Mouse (Mus musculus) stomach, embryonic 14.5 days (tissue): Measurements from ENCODE around the gene Itgb3. TPM values are rescaled to one million over a fixed set of nuclear protein-coding genes. Genes with fewer than 3 reads are reported as not detected.

Experiments
- ATAC-seq: fragments of 200-750 bp; cut with Nextera tagmentation; 2 replicates; pipeline ENCODE4 v1.8.0; 2017; ENCODE audit warnings: low read depth, moderate TSS enrichment; ENCODE audit not compliant: insufficient number of reproducible peaks, insufficient read depth, low FRiP score
- H3K27ac ChIP-seq: fragments of 300-500 bp; sonication (generic); 2 replicates; pipeline ENCODE4 v1.5.1; 2014; ENCODE audit warnings: mild to moderate bottlenecking, low read length, moderate library complexity, mixed read lengths
- H3K27me3 ChIP-seq: fragments of 300-500 bp; sonication (generic); 2 replicates; pipeline ENCODE4 v1.6.1; 2014; ENCODE audit warnings: low read length, control low read depth, mixed read lengths; ENCODE audit not compliant: control insufficient read depth, insufficient read depth
- H3K36me3 ChIP-seq: fragments of 300-500 bp; sonication (generic); 2 replicates; pipeline ENCODE4 v1.6.1; 2014; ENCODE audit warnings: mild to moderate bottlenecking, control low read depth, low read length, moderate library complexity, mixed read lengths; ENCODE audit not compliant: control insufficient read depth, insufficient read depth
- H3K4me1 ChIP-seq: fragments of 300-500 bp; sonication (generic); 2 replicates; pipeline ENCODE4 v1.6.1; 2014; ENCODE audit warnings: low read length, control low read depth, mixed read lengths; ENCODE audit not compliant: control insufficient read depth, insufficient read depth
- H3K4me2 ChIP-seq: fragments of 300-500 bp; sonication (generic); replicated peaks from 2 replicates; pipeline ENCODE4 v1.6.1; 2014; ENCODE audit warnings: low read depth, low read length, control low read depth
- H3K4me3 ChIP-seq: fragments of 300-500 bp; sonication (generic); 2 replicates; pipeline ENCODE4 v1.5.1; 2014; ENCODE audit warnings: low read depth, low read length, control low read depth
- H3K9ac ChIP-seq: fragments of 300-500 bp; sonication (generic); replicated peaks from 2 replicates; pipeline ENCODE4 v1.6.1; 2014; ENCODE audit warnings: low read depth, mild to moderate bottlenecking, control low read depth, low read length, moderate library complexity, mixed read lengths
- H3K9me3 ChIP-seq: fragments of 300-500 bp; sonication (generic); 2 replicates; pipeline ENCODE4 v1.6.1; 2016; ENCODE audit warnings: low read depth, low read length, control low read depth; ENCODE audit not compliant: control insufficient read depth
- WGBS: fragments of 180-500 bp; shearing (Covaris S2); extraction: QIAGEN DNeasy Blood & Tissue Kit; methylation state at CpG from one replicate; pipeline ENCODE4 v1.1.7; 2014; 5-methylcytosine and 5-hydroxymethylcytosine counted together
- polyA plus RNA-seq: library from polyadenylated mRNA; unstranded; fragments of >200 nt; fragmentation: Nextera tagmentation; extraction: Ambion mirVana; gene quantifications from 2 replicates; pipeline ENCODE4 v1.2.1, GENCODE M21; 2014

Itgb3 gene
- polyA plus RNA-seq, 1 experiment from 2014 or later: 3.1 TPM

GRCm38 (mm10) chr11:104663241-104663877 is 55.6 kb downstream of the Itgb3 start:
- no peak for ATAC-seq
- no peak overlapping the region for H3K27ac ChIP-seq
- no peaks in the 10 kb centered on the region for H3K9me3 ChIP-seq
- H3K4me2 ChIP-seq: no peak overlapping the region
- no peaks in the 10 kb centered on the region for H3K27me3 ChIP-seq
- H3K9ac ChIP-seq: no peak overlapping the region
- WGBS: 70% methylated on average over 6 of the region's 6 CpGs
- no peaks in the 10 kb centered on the region for H3K36me3 ChIP-seq
- 0 out of 2 replicates have a peak, but pooled peaks cover 2% of the 10 kb centered on the region for H3K4me1 ChIP-seq
- H3K4me3 ChIP-seq: no peak overlapping the region

GRCm38 (mm10) chr11:104663878-104664261 is 56.1 kb downstream of the Itgb3 start:
- no peak overlapping the region for H3K27ac ChIP-seq
- H3K9me3 ChIP-seq: no peaks in the 10 kb centered on the region
- ATAC-seq: no peak
- 0 out of 2 replicates have a peak, but pooled peaks cover 2% of the 10 kb centered on the region for H3K4me1 ChIP-seq
- H3K4me2 ChIP-seq: no peak overlapping the region
- WGBS: 65% methylated on average over 3 of the region's 3 CpGs
- H3K27me3 ChIP-seq: no peaks in the 10 kb centered on the region
- no peak overlapping the region for H3K9ac ChIP-seq
- no peak overlapping the region for H3K4me3 ChIP-seq
- no peaks in the 10 kb centered on the region for H3K36me3 ChIP-seq

- Histone ChIP-seq H3K9me3 (no peaks in the 10 kb centered on the region), H3K36me3 (no peaks in the 10 kb centered on the region), H3K27ac (no peak overlapping the region), H3K4me2 (no peak overlapping the region), H3K27me3 (no peaks in the 10 kb centered on the region), H3K9ac (no peak overlapping the region), H3K4me1 (0 out of 2 replicates have a peak, but pooled peaks cover 2% of the 10 kb centered on the region), H3K4me3 (no peak overlapping the region)
- ATAC-seq: no peak
Measured at GRCm38 (mm10) chr11:104664441-104664840, 56.6 kb downstream of the Itgb3 start.

- H3K27ac ChIP-seq: no peak overlapping the region
- H3K9ac ChIP-seq: no peak overlapping the region
- H3K4me2 ChIP-seq: no peak overlapping the region
- ATAC-seq: no peak
- H3K36me3 ChIP-seq: no peaks in the 10 kb centered on the region
- no peaks in the 10 kb centered on the region for H3K27me3 ChIP-seq
- no peak overlapping the region for H3K4me3 ChIP-seq
- WGBS: 52% methylated on average over 5 of the region's 5 CpGs
- H3K4me1 ChIP-seq: 0 out of 2 replicates have a peak, but pooled peaks cover 2% of the 10 kb centered on the region
- no peaks in the 10 kb centered on the region for H3K9me3 ChIP-seq
Measured at GRCm38 (mm10) chr11:104667399-104667798, 59.6 kb downstream of the Itgb3 start.

- Histone ChIP-seq H3K4me2 (no peak overlapping the region), H3K27ac (no peak overlapping the region), H3K4me1 (no peaks in the 10 kb centered on the region), H3K9ac (no peak overlapping the region), H3K27me3 (no peaks in the 10 kb centered on the region), H3K9me3 (no peaks in the 10 kb centered on the region), H3K36me3 (no peaks in the 10 kb centered on the region), H3K4me3 (no peak overlapping the region)
- WGBS: 74% methylated on average over 4 of the region's 4 CpGs
- no peak for ATAC-seq
Measured at GRCm38 (mm10) chr11:104673412-104673811, 65.6 kb downstream of the Itgb3 start.

GRCm38 (mm10) chr11:104674768-104675167 is 67.0 kb downstream of the Itgb3 start:
- H3K27me3 ChIP-seq: no peaks in the 10 kb centered on the region
- no peaks in the 10 kb centered on the region for H3K4me1 ChIP-seq
- no peaks in the 10 kb centered on the region for H3K36me3 ChIP-seq
- WGBS: 91% methylated on average over 11 of the region's 11 CpGs
- no peak overlapping the region for H3K4me2 ChIP-seq
- ATAC-seq: no peak
- no peak overlapping the region for H3K4me3 ChIP-seq
- H3K9me3 ChIP-seq: no peaks in the 10 kb centered on the region
- H3K27ac ChIP-seq: no peak overlapping the region
- no peak overlapping the region for H3K9ac ChIP-seq

GRCm38 (mm10) chr11:104685548-104685947 is 77.7 kb downstream of the Itgb3 start, which contains the start of gene Gm11639:
TSS of gene Gm11639 (plus strand) at chr11:104685707.
- H3K9me3 ChIP-seq: no peaks in the 10 kb centered on the region
- no peak within 1 kb of the TSS for H3K4me3 ChIP-seq
- no peak within 1 kb of the TSS for H3K9ac ChIP-seq
- ATAC-seq: 0 out of 2 replicates have a peak, but pooled peaks have one; percentile 14
- WGBS: 18% methylated on average over 23 of the region's 23 CpGs
- H3K27me3 ChIP-seq: no peaks in the 10 kb centered on the region
- H3K27ac ChIP-seq: no peak within 1 kb of the TSS
- H3K36me3 ChIP-seq: no peaks in the 10 kb centered on the region
- H3K4me2 ChIP-seq: peak within 1 kb of the TSS; percentile 20; the same call in 1 of the 2 replicates
- H3K4me1 ChIP-seq: no peaks in the 10 kb centered on the region

GRCm38 (mm10) chr11:104693235-104693634 is 85.4 kb downstream of the Itgb3 start:
- Histone ChIP-seq H3K4me3 (no peak overlapping the region), H3K27me3 (no peaks in the 10 kb centered on the region), H3K9me3 (no peaks in the 10 kb centered on the region), H3K4me2 (no peak overlapping the region), H3K4me1 (no peaks in the 10 kb centered on the region), H3K9ac (no peak overlapping the region), H3K27ac (no peak overlapping the region), H3K36me3 (no peaks in the 10 kb centered on the region)
- no peak for ATAC-seq
- 89% methylated on average over 6 of the region's 6 CpGs for WGBS

- H3K27ac ChIP-seq: no peak overlapping the region
- no peaks in the 10 kb centered on the region for H3K36me3 ChIP-seq
- H3K9ac ChIP-seq: no peak overlapping the region
- 66% methylated on average over 15 of the region's 15 CpGs for WGBS
- H3K27me3 ChIP-seq: no peaks in the 10 kb centered on the region
- no peak overlapping the region for H3K4me3 ChIP-seq
- H3K4me1 ChIP-seq: no peaks in the 10 kb centered on the region
- H3K9me3 ChIP-seq: no peaks in the 10 kb centered on the region
- H3K4me2 ChIP-seq: no peak overlapping the region
- ATAC-seq: no peak
Measured at GRCm38 (mm10) chr11:104704097-104704496, 96.3 kb downstream of the Itgb3 start.
